ENCODE assay signal across 8 mouse cellular contexts in genomic region chr6:91901505-91901904, GRCm38 (mm10). TPM values are rescaled to one million over a fixed set of nuclear protein-coding genes. Genes with fewer than 3 reads are reported as not detected.
A peak's percentile ranks its signal among the peaks of the same experiment; 100 is the strongest.
DNase-seq lines count a peak whose midpoint lies in the region; ATAC-seq and TF ChIP-seq lines count a peak whose summit lies in the region.

No protein-coding gene starts in this region.

- no peaks in the 10 kb centered on the region for H3K9me3 ChIP-seq in CH12.LX (replicated peaks; ENCODE audit: low read length)
- H3K9me3 ChIP-seq in embryonic facial prominence, embryonic 11.5 days (replicated peaks; ENCODE audit: control insufficient read depth, low read length): no peaks in the 10 kb centered on the region
- H3K9me3 ChIP-seq in kidney, embryonic 16.5 days (ENCODE audit: low read length): no peaks in the 10 kb centered on the region
- no peaks in the 10 kb centered on the region for H3K9me3 ChIP-seq in liver, embryonic 11.5 days (ENCODE audit: control insufficient read depth, low read length)

- H3K4me2 ChIP-seq in CH12.LX (ENCODE audit: insufficient read depth, low read depth, poor library complexity, severe bottlenecking): no peak overlapping the region
- no peak overlapping the region for H3K4me2 ChIP-seq in embryonic facial prominence, embryonic 11.5 days (ENCODE audit: low read depth, low read length)
- H3K4me2 ChIP-seq in kidney, embryonic 16.5 days (replicated peaks; ENCODE audit: low read depth, low read length): no peak overlapping the region
- H3K4me2 ChIP-seq in liver, embryonic 11.5 days: no peak overlapping the region

- H3K36me3 ChIP-seq in CH12.LX (replicated peaks in 1 of 2; ENCODE audit: control insufficient read depth in 1 of 2, insufficient read depth in 1 of 2, low read length in 1 of 2): peaks cover 45 to 72% of the 10 kb centered on the region in 2 experiments
- peaks cover 2% of the 10 kb centered on the region; the same call in 1 of the 2 replicates for H3K36me3 ChIP-seq in embryonic facial prominence, embryonic 11.5 days (replicated peaks; ENCODE audit: control insufficient read depth, insufficient read depth, low read depth, low read length)
- peaks cover 33% of the 10 kb centered on the region for H3K36me3 ChIP-seq in kidney, embryonic 16.5 days (ENCODE audit: insufficient read depth, low read length)
- peaks cover 25% of the 10 kb centered on the region for H3K36me3 ChIP-seq in liver, embryonic 11.5 days (ENCODE audit: control insufficient read depth, insufficient read depth, low read length)

- TF ChIP-seq POLR2A in CH12.LX (IDR thresholded peaks at IDR 0.05; ENCODE audit: low read depth, low read length): no peak

- H3K4me1 ChIP-seq in CH12.LX (ENCODE audit: control insufficient read depth in 1 of 2, insufficient read depth in 2 of 2): peaks cover 0 to 5% of the 10 kb centered on the region in 2 experiments; a peak in 1 of 4 replicates
- H3K4me1 ChIP-seq in embryonic facial prominence, embryonic 11.5 days (ENCODE audit: control insufficient read depth, insufficient read depth, low read length): no peaks in the 10 kb centered on the region
- H3K4me1 ChIP-seq in kidney, embryonic 16.5 days (ENCODE audit: insufficient read depth, low read length): no peaks in the 10 kb centered on the region
- no peaks in the 10 kb centered on the region for H3K4me1 ChIP-seq in liver, embryonic 11.5 days (replicated peaks; ENCODE audit: control insufficient read depth, insufficient read depth, low read length)

- no peak overlapping the region for H3K9ac ChIP-seq in CH12.LX (ENCODE audit: insufficient read depth, low read depth)
- H3K9ac ChIP-seq in embryonic facial prominence, embryonic 11.5 days (replicated peaks; ENCODE audit: low read length): no peak overlapping the region
- no peak overlapping the region for H3K9ac ChIP-seq in kidney, embryonic 16.5 days (replicated peaks; ENCODE audit: low read length)
- no peak overlapping the region for H3K9ac ChIP-seq in liver, embryonic 11.5 days (ENCODE audit: low read depth, low read length)

- H3K79me2 ChIP-seq in CH12.LX (replicated peaks; ENCODE audit: control insufficient read depth, extremely low read depth, insufficient read depth, poor library complexity, severe bottlenecking): no peaks in the 10 kb centered on the region; the same call in 1 of the 2 replicates

- no peak for ATAC-seq in embryonic facial prominence, embryonic 11.5 days (replicated peaks; ENCODE audit: insufficient number of reproducible peaks, low FRiP score, low TSS enrichment, low read depth)
- ATAC-seq in kidney, embryonic 16.5 days (ENCODE audit: low FRiP score, low TSS enrichment): 0 out of 2 replicates have a peak, but pooled peaks have one; percentile 70
- ATAC-seq in liver, embryonic 11.5 days (replicated peaks; ENCODE audit: low FRiP score): 0 out of 2 replicates have a peak, but pooled peaks have one; percentile 49

- no peaks in the 10 kb centered on the region for H3K27me3 ChIP-seq in CH12.LX (replicated peaks)
- H3K27me3 ChIP-seq in embryonic facial prominence, embryonic 11.5 days (ENCODE audit: control insufficient read depth, insufficient read depth, low read length): no peaks in the 10 kb centered on the region
- no peaks in the 10 kb centered on the region for H3K27me3 ChIP-seq in kidney, embryonic 16.5 days (ENCODE audit: insufficient read depth, low read length)
- H3K27me3 ChIP-seq in liver, embryonic 11.5 days (replicated peaks; ENCODE audit: control insufficient read depth, insufficient read depth, low read length): no peaks in the 10 kb centered on the region

- peak; percentile 84 for TF ChIP-seq RAD21 in CH12.LX (IDR thresholded peaks at IDR 0.05; ENCODE audit: low read depth, low read length)

- WGBS in embryonic facial prominence, embryonic 11.5 days: 43% methylated on average over 5 of the region's 5 CpGs
- WGBS in kidney, embryonic 16.5 days: 35% methylated on average over 5 of the region's 5 CpGs
- 33% methylated on average over 5 of the region's 5 CpGs for WGBS in liver, embryonic 11.5 days

- TF ChIP-seq CTCF in CH12.LX (conservative IDR thresholded peaks at IDR 0.05 in 1 of 2, IDR thresholded peaks at IDR 0.05 in 1 of 2; ENCODE audit: low read depth in 2 of 2, low read length in 2 of 2): peak; percentile 68 to 91

- peak; percentile 77 for DNase-seq in CH12.LX (ENCODE audit: extremely low read depth)
- DNase-seq in adrenal gland, postnatal 4 days (ENCODE audit: low spot score in 2 of 2): peak; percentile 46 to 61
- peak; percentile 91 for DNase-seq in embryonic facial prominence, embryonic 11.5 days (ENCODE audit: low spot score)
- peak; percentile 81 for DNase-seq in heart, adult 8-10 months (ENCODE audit: low spot score)
- DNase-seq in liver, embryonic 11.5 days (ENCODE audit: low spot score): peak; percentile 40
- peak; percentile 35 for DNase-seq in ovary, postnatal 10 days (ENCODE audit: low spot score)
- DNase-seq in thymus, postnatal 10 days (ENCODE audit: low spot score in 2 of 2): peak; percentile 23 to 64

- no peak overlapping the region for H3K27ac ChIP-seq in CH12.LX (ENCODE audit: insufficient read depth, low read depth)
- no peak overlapping the region for H3K27ac ChIP-seq in embryonic facial prominence, embryonic 11.5 days (replicated peaks; ENCODE audit: low read depth, low read length)
- H3K27ac ChIP-seq in kidney, embryonic 16.5 days (ENCODE audit: low read length): no peak overlapping the region
- H3K27ac ChIP-seq in liver, embryonic 11.5 days (ENCODE audit: low read depth, low read length): no peak overlapping the region

- dilution Hi-C loops in CH12.LX (cut with MboI; ENCODE audit: extremely low pct_ligation_motif_present, extremely low pct_unique_long_range_greater_than_20kb, low sequenced_read_pairs): no loop called here

- in situ Hi-C loops in CH12.LX (cut with MboI; ENCODE audit: low pct_ligation_motif_present, low pct_unique_long_range_greater_than_20kb, low sequenced_read_pairs): loop anchor here (10.0 kb wide), 1 partner anchor 163 kb away; no protein-coding TSS in a partner anchor

- 0 out of 2 replicates have a peak, but pooled peaks have one; percentile 16 for TF ChIP-seq EP300 in CH12.LX (IDR thresholded peaks at IDR 0.05; ENCODE audit: low read length)

- no peak overlapping the region for H3K4me3 ChIP-seq in CH12.LX (replicated peaks in 1 of 3; ENCODE audit: low read depth in 2 of 3, low read length in 2 of 3, poor library complexity in 1 of 3)
- H3K4me3 ChIP-seq in embryonic facial prominence, embryonic 11.5 days (ENCODE audit: low read depth, low read length): no peak overlapping the region
- no peak overlapping the region for H3K4me3 ChIP-seq in kidney, embryonic 16.5 days (ENCODE audit: low read length)
- H3K4me3 ChIP-seq in liver, embryonic 11.5 days (ENCODE audit: low read depth, low read length): no peak overlapping the region

TF ChIP-seq in CH12.LX, 34 proteins besides CTCF, POLR2A, EP300 and RAD21:
- peak; percentile 94 for TF ChIP-seq SMC3 (IDR thresholded peaks at IDR 0.05; ENCODE audit: low read depth, low read length)
- no peak for TF ChIP-seq KAT2A (IDR thresholded peaks at IDR 0.05; ENCODE audit: insufficient replicate concordance, low read length)
- TF ChIP-seq ZMIZ1 (IDR thresholded peaks at IDR 0.05; ENCODE audit: low read depth, low read length): no peak
- TF ChIP-seq ZC3H11A (IDR thresholded peaks at IDR 0.05; ENCODE audit: low read depth, low read length): peak; percentile 49
- TF ChIP-seq NRF1 (IDR thresholded peaks at IDR 0.05; ENCODE audit: low read depth, low read length): 0 out of 2 replicates have a peak, but pooled peaks have one; percentile 17
- TF ChIP-seq TBP (conservative IDR thresholded peaks at IDR 0.05; ENCODE audit: low read depth, low read length): no peak
- 0 out of 2 replicates have a peak, but pooled peaks have one; percentile 15 for TF ChIP-seq IRF4 (IDR thresholded peaks at IDR 0.05; ENCODE audit: low read depth, low read length)

RNA-seq across cellular contexts. Expression of gene 4930590J08Rik, which starts 1.1 kb away (rescaled TPM):
- total RNA-seq in CH12.LX (2012; rRNA removed) (0.34 and 0.42 TPM in 2 replicates), CH12.LX (2014; rRNA removed) (0.30 TPM in 2 replicates)
- 0.68 and 0.69 TPM in 2 replicates for polyA plus RNA-seq in CH12.LX (2012; ENCODE audit: insufficient read length, low read depth)
- 1 to 10 TPM; 1.6 to 2.2 TPM for total RNA-seq in adrenal gland, postnatal 4 days (2021)
- polyA plus RNA-seq in embryonic facial prominence, embryonic 11.5 days (2014; fragmentation: Nextera tagmentation; extraction: Ambion mirVana): 0.13 and 0.35 TPM in 2 replicates
- total RNA-seq in heart, adult 8-10 months (2022): under 1 TPM; 0.14 to 0.83 (median 0.63) TPM
- 0.32 and 0.42 TPM in 2 replicates for polyA plus RNA-seq in kidney, embryonic 16.5 days (2015; fragmentation: Nextera tagmentation; extraction: Ambion mirVana)
- 0.12 and 0.23 TPM in 2 replicates for polyA plus RNA-seq in liver, embryonic 11.5 days (2014; fragmentation: Nextera tagmentation; extraction: Ambion mirVana)

RNA-seq across cellular contexts. Expression of gene Ccdc174, which starts 23.7 kb away (rescaled TPM):
- total RNA-seq in CH12.LX (2012; rRNA removed) (13.7 and 13.9 TPM in 2 replicates), CH12.LX (2014; rRNA removed) (18.8 and 22.3 TPM in 2 replicates)
- polyA plus RNA-seq in CH12.LX (2012; ENCODE audit: insufficient read length, low read depth): 23.5 and 29.9 TPM in 2 replicates
- total RNA-seq in adrenal gland, postnatal 4 days (2021): 10 to 100 TPM; 29.8 to 31.3 TPM
- 49.0 and 52.1 TPM in 2 replicates for polyA plus RNA-seq in embryonic facial prominence, embryonic 11.5 days (2014; fragmentation: Nextera tagmentation; extraction: Ambion mirVana)
- 10 to 100 TPM in 2 of 4 experiments, 1 to 10 TPM in 2; 6.9 to 14.2 (median 9.4) TPM for total RNA-seq in heart, adult 8-10 months (2022)
- 26.7 and 30.7 TPM in 2 replicates for polyA plus RNA-seq in kidney, embryonic 16.5 days (2015; fragmentation: Nextera tagmentation; extraction: Ambion mirVana)
- 27.1 and 29.8 TPM in 2 replicates for polyA plus RNA-seq in liver, embryonic 11.5 days (2014; fragmentation: Nextera tagmentation; extraction: Ambion mirVana)

Comparison
In these comparisons a context has a peak if more than half of its experiments do, and no peak if none do; other contexts are left out.
1. DNase-seq: peak in every context shown above with its lines; median percentile 91 in embryonic facial prominence, embryonic 11.5 days; 81 in heart, adult 8-10 months; 77 in CH12.LX; 54 in adrenal gland, postnatal 4 days; 44 in thymus, postnatal 10 days; 40 in liver, embryonic 11.5 days; 35 in ovary, postnatal 10 days.